Mouse (Mus musculus): ENCODE measurements around the gene Lama5. TPM values are rescaled to one million over a fixed set of nuclear protein-coding genes. Genes with fewer than 3 reads are reported as not detected.

Gene Lama5
- polyA plus RNA-seq, 1 experiment from 2014 or later, result 57.4 TPM

- Histone ChIP-seq H3K9me3 (ENCODE audit: low read length) (no peaks in the 10 kb centered on the region), H3K4me3 (ENCODE audit: low read length) (peak overlapping the region; percentile 78), H3K9ac (replicated peaks; ENCODE audit: low read length) (peak overlapping the region; percentile 82), H3K4me1 (ENCODE audit: insufficient read depth, low read length) (peaks cover 20% of the 10 kb centered on the region), H3K27ac (ENCODE audit: low read length) (peak overlapping the region; percentile 61), H3K27me3 (ENCODE audit: insufficient read depth, low read length) (no peaks in the 10 kb centered on the region), H3K36me3 (ENCODE audit: insufficient read depth, low read length) (peaks cover 32% of the 10 kb centered on the region), H3K4me2 (replicated peaks; ENCODE audit: low read depth, low read length) (peak overlapping the region; percentile 99)
- peak; percentile 70 for ATAC-seq (ENCODE audit: low FRiP score, low TSS enrichment)
- under 1% methylated on average over 61 of the region's 80 CpGs for whole genome bisulfite sequencing
Measured at GRCm38 (mm10) chr2:180171522-180172070, 54.1 kb downstream of the Lama5 start.

GRCm38 (mm10) chr2:180170806-180171521, 54.7 kb downstream of the Lama5 start, which contains the start of gene Adrm1:
Gene Adrm1, plus strand, starts transcription at chr2:180171485.
- 3% methylated on average over 41 of the region's 41 CpGs for WGBS
- no peaks in the 10 kb centered on the region for H3K27me3 ChIP-seq (ENCODE audit: insufficient read depth, low read length)
- peak within 1 kb of the TSS; percentile 99 for H3K4me2 ChIP-seq (replicated peaks; ENCODE audit: low read depth, low read length)
- peaks cover 27% of the 10 kb centered on the region for H3K36me3 ChIP-seq (ENCODE audit: insufficient read depth, low read length)
- peak; percentile 100 for ATAC-seq (ENCODE audit: low FRiP score, low TSS enrichment)
- peak within 1 kb of the TSS; percentile 82 for H3K9ac ChIP-seq (replicated peaks; ENCODE audit: low read length)
- no peaks in the 10 kb centered on the region for H3K9me3 ChIP-seq (ENCODE audit: low read length)
- H3K27ac ChIP-seq (ENCODE audit: low read length), result peak within 1 kb of the TSS; percentile 61
- H3K4me1 ChIP-seq (ENCODE audit: insufficient read depth, low read length), result peaks cover 20% of the 10 kb centered on the region
- peak within 1 kb of the TSS; percentile 78 for H3K4me3 ChIP-seq (ENCODE audit: low read length)

DNA sequence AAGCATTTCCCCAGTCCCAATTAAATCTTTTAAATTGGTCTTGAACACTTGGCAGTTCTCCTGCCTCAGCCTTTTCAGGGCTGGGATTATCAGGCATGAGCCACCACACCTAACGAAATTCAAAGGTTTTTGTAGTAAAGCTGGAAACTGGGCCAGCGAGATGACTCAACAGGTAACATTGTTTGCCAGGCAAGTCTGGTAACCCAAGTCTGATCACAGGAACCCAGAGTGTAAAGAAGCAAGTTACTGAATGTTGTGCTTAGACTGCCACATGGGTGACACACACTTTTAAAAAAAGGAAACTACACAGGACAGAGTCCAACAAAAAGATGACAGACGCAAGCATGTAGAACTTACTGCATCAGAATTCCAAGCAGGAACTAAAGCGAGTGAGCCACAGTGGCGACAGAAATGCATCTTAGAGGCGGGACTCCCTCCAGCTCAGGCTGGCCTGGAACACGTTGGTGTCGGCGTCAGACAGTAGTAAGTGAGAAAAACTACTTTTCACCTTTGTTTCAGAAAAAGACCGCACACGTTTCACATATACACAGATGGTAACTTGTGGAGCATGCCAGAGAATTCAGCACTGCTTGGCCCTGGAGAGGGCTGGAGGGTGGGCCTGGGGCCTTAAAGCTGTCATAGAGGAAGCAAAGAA, 55.4 kb downstream of the Lama5 start:
- Histone ChIP-seq H3K27ac (ENCODE audit: low read length) (no peak overlapping the region), H3K4me3 (ENCODE audit: low read length) (no peak overlapping the region; the same call in 1 of the 2 replicates), H3K9ac (replicated peaks; ENCODE audit: low read length) (peak overlapping the region; percentile 60; the same call in 1 of the 2 replicates), H3K4me1 (ENCODE audit: insufficient read depth, low read length) (peaks cover 20% of the 10 kb centered on the region), H3K36me3 (ENCODE audit: insufficient read depth, low read length) (peaks cover 21% of the 10 kb centered on the region), H3K27me3 (ENCODE audit: insufficient read depth, low read length) (no peaks in the 10 kb centered on the region), H3K4me2 (replicated peaks; ENCODE audit: low read depth, low read length) (no peak overlapping the region; the same call in 1 of the 2 replicates), H3K9me3 (ENCODE audit: low read length) (no peaks in the 10 kb centered on the region)
- 90% methylated on average over 11 of the region's 11 CpGs for WGBS
- no peak for ATAC-seq (ENCODE audit: low FRiP score, low TSS enrichment)

DNA sequence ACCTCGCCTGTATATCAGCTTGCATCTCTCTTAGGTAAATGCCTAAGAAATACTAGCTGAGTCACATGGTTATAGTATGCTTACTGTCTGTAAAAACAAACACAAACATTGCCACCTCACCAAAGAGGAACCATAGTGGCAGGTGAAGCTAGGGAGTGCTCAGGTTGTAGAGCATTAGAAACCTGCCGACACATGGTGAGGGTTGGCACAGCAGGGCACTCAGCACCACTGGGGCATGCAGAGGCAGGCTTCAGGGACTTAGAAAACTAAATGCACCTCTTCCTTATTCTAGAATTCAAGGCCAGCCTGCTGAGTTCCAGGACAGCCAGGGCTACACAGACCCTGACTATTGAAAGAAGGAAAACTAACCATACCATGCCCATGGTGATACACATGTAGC, 58.8 kb downstream of the Lama5 start:
- ATAC-seq (ENCODE audit: low FRiP score, low TSS enrichment), result no peak
- H3K9ac ChIP-seq (replicated peaks; ENCODE audit: low read length), result no peak overlapping the region
- WGBS, result 86% methylated on average over 2 of the region's 2 CpGs
- H3K4me2 ChIP-seq (replicated peaks; ENCODE audit: low read depth, low read length), result no peak overlapping the region
- no peaks in the 10 kb centered on the region for H3K27me3 ChIP-seq (ENCODE audit: insufficient read depth, low read length)
- H3K4me1 ChIP-seq (ENCODE audit: insufficient read depth, low read length), result peaks cover 5% of the 10 kb centered on the region; the same call in 1 of the 2 replicates
- no peaks in the 10 kb centered on the region for H3K9me3 ChIP-seq (ENCODE audit: low read length)
- peaks cover 14% of the 10 kb centered on the region for H3K36me3 ChIP-seq (ENCODE audit: insufficient read depth, low read length)
- no peak overlapping the region for H3K27ac ChIP-seq (ENCODE audit: low read length)
- H3K4me3 ChIP-seq (ENCODE audit: low read length), result no peak overlapping the region

DNA sequence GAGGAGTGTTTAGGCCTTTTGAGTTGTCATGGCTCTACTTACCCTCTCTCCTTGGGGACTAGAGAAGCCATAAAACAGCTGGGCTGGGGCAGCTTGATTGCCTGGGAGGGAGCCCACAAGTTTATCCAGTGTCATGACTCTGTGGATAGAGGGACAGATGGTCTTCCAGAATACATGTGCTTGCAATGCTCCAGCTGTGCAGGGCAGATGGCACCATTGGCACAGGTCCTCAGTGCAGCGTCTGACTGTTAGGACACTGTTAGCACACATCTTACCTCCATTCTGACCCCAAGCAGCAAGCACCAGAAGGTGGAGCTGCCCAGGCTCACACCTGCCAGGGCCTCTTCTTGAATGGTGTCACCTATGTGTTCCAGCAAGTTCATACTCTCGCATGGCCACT, 59.8 kb downstream of the Lama5 start:
- no peak overlapping the region for H3K9ac ChIP-seq (replicated peaks; ENCODE audit: low read length)
- H3K9me3 ChIP-seq (ENCODE audit: low read length), result no peaks in the 10 kb centered on the region
- no peak overlapping the region for H3K27ac ChIP-seq (ENCODE audit: low read length)
- H3K36me3 ChIP-seq (ENCODE audit: insufficient read depth, low read length), result peaks cover 18% of the 10 kb centered on the region
- no peak overlapping the region for H3K4me2 ChIP-seq (replicated peaks; ENCODE audit: low read depth, low read length)
- WGBS, result 80% methylated on average over 2 of the region's 2 CpGs
- no peak for ATAC-seq (ENCODE audit: low FRiP score, low TSS enrichment)
- H3K4me3 ChIP-seq (ENCODE audit: low read length), result no peak overlapping the region
- no peaks in the 10 kb centered on the region for H3K27me3 ChIP-seq (ENCODE audit: insufficient read depth, low read length)
- H3K4me1 ChIP-seq (ENCODE audit: insufficient read depth, low read length), result peaks cover 2% of the 10 kb centered on the region; the same call in 1 of the 2 replicates

- H3K9me3 ChIP-seq (ENCODE audit: low read length), result no peaks in the 10 kb centered on the region
- 68% methylated on average over 3 of the region's 3 CpGs for WGBS
- ATAC-seq (ENCODE audit: low FRiP score, low TSS enrichment), result peak; percentile 74; the same call in 1 of the 2 replicates
- H3K36me3 ChIP-seq (ENCODE audit: insufficient read depth, low read length), result peaks cover 51% of the 10 kb centered on the region
- no peak overlapping the region for H3K9ac ChIP-seq (replicated peaks; ENCODE audit: low read length)
- no peaks in the 10 kb centered on the region for H3K27me3 ChIP-seq (ENCODE audit: insufficient read depth, low read length)
- H3K4me3 ChIP-seq (ENCODE audit: low read length), result no peak overlapping the region
- no peaks in the 10 kb centered on the region for H3K4me1 ChIP-seq (ENCODE audit: insufficient read depth, low read length)
- H3K27ac ChIP-seq (ENCODE audit: low read length), result no peak overlapping the region
- H3K4me2 ChIP-seq (replicated peaks; ENCODE audit: low read depth, low read length), result no peak overlapping the region
Measured at GRCm38 (mm10) chr2:180158627-180159026, 67.0 kb downstream of the Lama5 start.

GRCm38 (mm10) chr2:180154796-180155195, 70.9 kb downstream of the Lama5 start:
- WGBS, result 44% methylated on average over 3 of the region's 3 CpGs
- Histone ChIP-seq H3K4me1 (ENCODE audit: insufficient read depth, low read length) (no peaks in the 10 kb centered on the region), H3K9me3 (ENCODE audit: low read length) (no peaks in the 10 kb centered on the region), H3K27me3 (ENCODE audit: insufficient read depth, low read length) (no peaks in the 10 kb centered on the region), H3K27ac (ENCODE audit: low read length) (no peak overlapping the region), H3K36me3 (ENCODE audit: insufficient read depth, low read length) (peaks cover 64% of the 10 kb centered on the region), H3K9ac (replicated peaks; ENCODE audit: low read length) (no peak overlapping the region), H3K4me2 (replicated peaks; ENCODE audit: low read depth, low read length) (no peak overlapping the region), H3K4me3 (ENCODE audit: low read length) (no peak overlapping the region)
- no peak for ATAC-seq (ENCODE audit: low FRiP score, low TSS enrichment)

DNA sequence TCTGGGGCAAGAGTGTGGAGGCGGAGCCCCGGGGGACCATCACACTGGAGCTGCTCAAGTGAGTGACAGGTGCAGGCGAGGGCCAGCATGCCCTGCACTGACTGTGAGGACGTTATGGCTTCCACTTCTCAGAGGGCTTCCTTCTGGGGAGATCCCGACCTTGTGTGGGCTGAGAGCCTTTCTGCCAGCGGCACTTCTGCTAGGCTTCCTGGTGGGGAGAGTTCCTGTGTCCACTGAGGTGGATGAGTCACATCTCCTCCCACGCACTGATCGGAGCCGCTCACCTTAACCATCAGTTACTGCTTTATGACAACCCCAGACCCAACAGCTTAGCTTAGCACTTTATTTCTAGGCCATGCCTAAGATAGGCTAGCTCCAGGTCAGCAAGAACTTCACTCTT, 77.1 kb downstream of the Lama5 start:
- H3K4me3 ChIP-seq (ENCODE audit: low read length), result no peak overlapping the region
- no peaks in the 10 kb centered on the region for H3K4me1 ChIP-seq (ENCODE audit: insufficient read depth, low read length)
- no peaks in the 10 kb centered on the region for H3K9me3 ChIP-seq (ENCODE audit: low read length)
- no peaks in the 10 kb centered on the region for H3K27me3 ChIP-seq (ENCODE audit: insufficient read depth, low read length)
- ATAC-seq (ENCODE audit: low FRiP score, low TSS enrichment), result no peak
- H3K9ac ChIP-seq (replicated peaks; ENCODE audit: low read length), result no peak overlapping the region
- 70% methylated on average over 9 of the region's 9 CpGs for WGBS
- H3K27ac ChIP-seq (ENCODE audit: low read length), result no peak overlapping the region
- no peak overlapping the region for H3K4me2 ChIP-seq (replicated peaks; ENCODE audit: low read depth, low read length)
- H3K36me3 ChIP-seq (ENCODE audit: insufficient read depth, low read length), result peaks cover 59% of the 10 kb centered on the region

DNA sequence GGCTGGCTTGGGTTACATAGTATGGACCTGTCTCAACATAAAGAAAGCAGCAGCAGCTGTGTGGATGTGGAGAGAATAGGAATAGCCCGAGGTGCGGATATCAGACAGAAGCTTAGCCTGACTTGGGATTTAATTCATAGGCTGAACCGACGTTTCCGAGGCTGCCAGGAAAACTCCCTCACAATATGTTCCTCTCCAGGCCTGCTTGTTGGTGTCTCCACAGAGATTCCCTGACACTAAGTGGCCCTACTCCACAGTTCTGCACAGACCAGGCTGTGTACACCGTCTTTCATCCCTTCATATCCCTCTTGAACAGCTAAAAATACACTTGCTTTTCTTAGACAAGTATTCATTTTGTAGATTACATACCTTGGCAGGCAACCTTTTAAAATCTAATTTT, 78.3 kb downstream of the Lama5 start:
- no peaks in the 10 kb centered on the region for H3K4me1 ChIP-seq (ENCODE audit: insufficient read depth, low read length)
- H3K36me3 ChIP-seq (ENCODE audit: insufficient read depth, low read length), result peaks cover 49% of the 10 kb centered on the region
- H3K27me3 ChIP-seq (ENCODE audit: insufficient read depth, low read length), result no peaks in the 10 kb centered on the region
- H3K27ac ChIP-seq (ENCODE audit: low read length), result no peak overlapping the region
- no peak overlapping the region for H3K9ac ChIP-seq (replicated peaks; ENCODE audit: low read length)
- no peak overlapping the region for H3K4me2 ChIP-seq (replicated peaks; ENCODE audit: low read depth, low read length)
- 85% methylated on average over 6 of the region's 6 CpGs for WGBS
- H3K4me3 ChIP-seq (ENCODE audit: low read length), result no peak overlapping the region
- H3K9me3 ChIP-seq (ENCODE audit: low read length), result no peaks in the 10 kb centered on the region
- ATAC-seq (ENCODE audit: low FRiP score, low TSS enrichment), result no peak

DNA sequence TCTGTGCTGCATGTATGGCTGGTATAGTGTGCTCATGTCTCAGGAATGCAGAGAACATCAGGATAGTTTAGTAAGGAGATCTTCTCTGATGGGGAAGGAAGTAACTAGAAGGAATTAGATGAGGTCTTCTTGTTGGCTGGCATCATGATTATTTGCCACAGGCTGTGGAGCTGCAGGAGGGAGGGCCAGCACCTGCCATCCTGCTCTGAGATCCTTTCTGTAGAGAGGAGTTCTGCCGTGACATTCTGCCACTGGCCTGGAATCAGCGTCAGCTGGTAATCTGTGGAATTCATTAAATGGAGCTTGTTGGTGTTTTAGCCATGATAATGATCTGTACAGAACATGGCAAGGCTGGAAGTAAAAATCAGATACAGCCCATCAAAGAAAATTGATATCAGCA, 79.6 kb downstream of the Lama5 start:
- ATAC-seq (ENCODE audit: low FRiP score, low TSS enrichment), result no peak
- H3K27ac ChIP-seq (ENCODE audit: low read length), result no peak overlapping the region
- peaks cover 41% of the 10 kb centered on the region for H3K36me3 ChIP-seq (ENCODE audit: insufficient read depth, low read length)
- H3K4me1 ChIP-seq (ENCODE audit: insufficient read depth, low read length), result no peaks in the 10 kb centered on the region
- no peak overlapping the region for H3K4me3 ChIP-seq (ENCODE audit: low read length)
- no peaks in the 10 kb centered on the region for H3K27me3 ChIP-seq (ENCODE audit: insufficient read depth, low read length)
- H3K9me3 ChIP-seq (ENCODE audit: low read length), result no peaks in the 10 kb centered on the region
- WGBS, result 92% methylated on average over 2 of the region's 2 CpGs
- no peak overlapping the region for H3K4me2 ChIP-seq (replicated peaks; ENCODE audit: low read depth, low read length)
- H3K9ac ChIP-seq (replicated peaks; ENCODE audit: low read length), result no peak overlapping the region
